ENCODE assay signal across 28 mouse cellular contexts in the genomic region with DNA sequence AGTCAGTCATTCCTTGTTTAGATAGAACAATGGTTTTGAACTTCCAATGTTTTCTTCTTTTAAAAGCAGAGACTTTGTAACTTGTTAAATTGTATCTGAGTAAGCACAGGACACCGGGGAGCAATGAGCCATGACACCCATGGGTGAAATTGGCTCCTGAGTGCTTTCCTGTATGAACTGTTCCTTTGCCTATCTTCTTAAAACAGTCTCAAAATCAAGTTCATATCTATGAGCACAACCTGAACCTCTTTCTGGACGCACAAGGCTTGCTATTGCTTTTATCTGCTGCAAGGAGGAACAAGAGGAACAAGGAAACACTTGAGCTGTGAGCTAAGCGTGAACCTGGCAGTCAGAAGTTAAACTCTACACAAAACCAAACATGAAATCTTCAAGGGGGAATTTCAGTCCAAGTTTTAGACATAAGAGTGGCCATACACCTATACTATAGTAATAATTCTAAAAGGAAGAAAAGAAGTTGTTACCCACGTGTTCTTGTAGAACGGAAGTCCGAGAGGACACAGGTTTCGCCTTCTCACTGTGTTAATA.
DNase-seq lines count a peak whose midpoint lies in the region; ATAC-seq lines count a peak whose summit lies in the region.
"Had no signal": no experiment of that assay in that cellular context is flagged by ENCODE, and none has a peak within 500 bp of the region (broad histone marks: within the 10 kb centered on the region; RNA-seq: fewer than 3 reads in every experiment).

No protein-coding gene starts in this region.

- H3K9me3 ChIP-seq in lung, embryonic 15.5 days: no peaks in the 10 kb centered on the region
- H3K9me3 ChIP-seq: embryonic facial prominence, embryonic 10.5 days; embryonic facial prominence, embryonic 13.5 days; forebrain, embryonic 12.5 days; forebrain, embryonic 15.5 days; heart, embryonic 10.5 days; heart, embryonic 13.5 days; hindbrain, embryonic 12.5 days; hindbrain, embryonic 15.5 days had no signal

- H3K27ac ChIP-seq in lung, embryonic 15.5 days: peak overlapping the region; percentile 56; the same call in 1 of the 2 replicates
- H3K27ac ChIP-seq: embryonic facial prominence, embryonic 10.5 days; embryonic facial prominence, embryonic 13.5 days; forebrain, embryonic 12.5 days; forebrain, embryonic 15.5 days; heart, adult 2 months; heart, embryonic 10.5 days; heart, embryonic 13.5 days; hindbrain, embryonic 12.5 days; hindbrain, embryonic 15.5 days had no signal

- no peak overlapping the region for H3K4me3 ChIP-seq in lung, embryonic 15.5 days
- H3K4me3 ChIP-seq: embryonic facial prominence, embryonic 10.5 days; embryonic facial prominence, embryonic 13.5 days; erythroblast, embryonic 14.5 days; forebrain, embryonic 12.5 days; forebrain, embryonic 15.5 days; heart, adult 2 months; heart, embryonic 10.5 days; heart, embryonic 13.5 days; hindbrain, embryonic 12.5 days; hindbrain, embryonic 15.5 days had no signal

- H3K27me3 ChIP-seq in lung, embryonic 15.5 days: no peaks in the 10 kb centered on the region
- H3K27me3 ChIP-seq: embryonic facial prominence, embryonic 13.5 days; forebrain, embryonic 12.5 days; forebrain, embryonic 15.5 days; heart, embryonic 13.5 days; hindbrain, embryonic 12.5 days; hindbrain, embryonic 15.5 days had no signal

- H3K9ac ChIP-seq in lung, embryonic 15.5 days: no peak overlapping the region
- H3K9ac ChIP-seq: embryonic facial prominence, embryonic 13.5 days; forebrain, embryonic 12.5 days; forebrain, embryonic 15.5 days; heart, embryonic 13.5 days; hindbrain, embryonic 12.5 days; hindbrain, embryonic 15.5 days had no signal

- peaks cover 5% of the 10 kb centered on the region for H3K4me1 ChIP-seq in lung, embryonic 15.5 days

- no peaks in the 10 kb centered on the region for H3K36me3 ChIP-seq in lung, embryonic 15.5 days
- H3K36me3 ChIP-seq: embryonic facial prominence, embryonic 10.5 days; embryonic facial prominence, embryonic 13.5 days; forebrain, embryonic 12.5 days; forebrain, embryonic 15.5 days; heart, embryonic 10.5 days; heart, embryonic 13.5 days; hindbrain, embryonic 12.5 days; hindbrain, embryonic 15.5 days had no signal

- WGBS in lung, embryonic 15.5 days: 67% methylated on average over 7 of the region's 7 CpGs

- ATAC-seq in lung, embryonic 15.5 days (ENCODE audit: borderline replicate concordance, extremely low read depth, low FRiP score, low TSS enrichment): no peak
- ATAC-seq: activated CD4-positive, CD25-positive, alpha-beta regulatory T cell, adult 4 months; forebrain, embryonic 15.5 days had no signal

- H3K4me2 ChIP-seq in lung, embryonic 15.5 days: no peak overlapping the region
- H3K4me2 ChIP-seq: embryonic facial prominence, embryonic 13.5 days; forebrain, embryonic 12.5 days; forebrain, embryonic 15.5 days; heart, embryonic 13.5 days; hindbrain, embryonic 12.5 days; hindbrain, embryonic 15.5 days had no signal

- peak; percentile 21 for DNase-seq in heart, adult 11 months
- no peak for DNase-seq in heart, postnatal 4 days
- DNase-seq in lung, postnatal 25 days (ENCODE audit: low spot score): no peak
- DNase-seq in lung, postnatal 36 days: peak; percentile 36
- DNase-seq in lung, postnatal 10 days: no peak
- no peak for DNase-seq in gastrocnemius, postnatal 4 days (ENCODE audit: low spot score in 2 of 2)
- DNase-seq: adrenal gland, adult 8-10 months; adrenal gland, postnatal 25 days; cerebellum, adult 11-12 months; cerebellum, adult 8-10 months; cerebellum, postnatal 10 days; cerebellum, postnatal 36 days; embryo, embryonic 11 days; gastrocnemius, postnatal 10 days; gastrocnemius, postnatal 36 days; heart, adult 2 months; heart, postnatal 14 days had no signal

Comparison
In these comparisons a context has a peak if more than half of its experiments do, and no peak if none do; other contexts are left out.
1. DNase-seq: peak in heart, adult 11 months (single experiment) and lung, postnatal 36 days (single experiment); none in heart, postnatal 4 days (single experiment), lung, postnatal 25 days (single experiment), lung, postnatal 10 days (single experiment) and gastrocnemius, postnatal 4 days (0 of 2).